Mouse (Mus musculus) G1E (cell line): ENCODE measurements around the gene Fbxo36.

Source experiments
- CTCF ChIP-seq: IDR thresholded peaks from 2 replicates; pipeline ENCODE4 v1.5.1; 2012; ENCODE audit warnings: low read depth, low read length, inconsistent platforms, mixed read lengths
- GATA1 ChIP-seq: IDR thresholded peaks from 2 replicates; pipeline ENCODE4 v1.6.1; 2012; ENCODE audit warnings: borderline replicate concordance, low read length, inconsistent platforms, mixed read lengths
- GATA2 ChIP-seq: IDR thresholded peaks from 2 replicates; pipeline ENCODE4 v1.6.1; 2012; ENCODE audit warnings: low read depth, low read length, inconsistent platforms, borderline replicate concordance
- POLR2AphosphoS5 ChIP-seq: IDR thresholded peaks from 2 replicates; pipeline ENCODE4 v1.6.1; 2012; ENCODE audit warnings: low read depth, low read length, inconsistent platforms; ENCODE audit not compliant: insufficient replicate concordance
- TAL1 ChIP-seq: conservative IDR thresholded peaks from 2 replicates; pipeline ENCODE4 v1.6.1; 2012; ENCODE audit warnings: low read depth, low read length, inconsistent platforms, mixed read lengths

DNA sequence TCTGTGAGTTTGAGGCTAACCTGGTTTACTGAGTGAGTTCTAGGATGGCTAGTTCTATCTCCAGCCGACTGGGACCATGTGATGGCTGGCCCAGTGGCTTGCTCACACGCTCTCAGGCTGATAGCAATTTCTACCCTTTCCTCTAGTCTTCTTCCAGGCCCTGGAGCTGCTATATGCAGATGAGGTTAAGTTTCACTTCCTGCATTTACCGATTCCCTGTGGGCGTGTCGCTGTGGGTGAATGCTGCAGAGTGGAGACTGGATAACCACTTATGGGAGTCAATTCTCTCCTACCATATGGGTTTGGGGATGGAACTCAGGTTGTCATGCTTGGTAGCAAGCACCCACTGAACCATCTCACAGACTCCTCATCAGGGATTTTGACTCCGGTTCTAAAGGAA lies 84.5 kb downstream of the Fbxo36 start:
- TF ChIP-seq CTCF (no peak), GATA1 (no peak), POLR2AphosphoS5 (no peak), TAL1 (no peak), GATA2 (no peak)
